8 mouse cellular contexts compared by ENCODE assay signal in genomic region chrX:70161011-70161410, GRCm38 (mm10).
DNase-seq lines count a peak whose midpoint lies in the region; ATAC-seq and TF ChIP-seq lines count a peak whose summit lies in the region.

No protein-coding gene starts in this region.

- H3K9ac ChIP-seq in lung, postnatal 0 days (replicated peaks; ENCODE audit: low read depth) = no peak overlapping the region
- H3K9ac ChIP-seq in embryonic facial prominence, embryonic 14.5 days (ENCODE audit: low read depth, low read length) = no peak overlapping the region

- H3K27ac ChIP-seq in lung, postnatal 0 days (ENCODE audit: low read length) = no peak overlapping the region
- H3K27ac ChIP-seq in embryonic facial prominence, embryonic 14.5 days (replicated peaks; ENCODE audit: low read depth, low read length) = no peak overlapping the region

- H3K4me3 ChIP-seq in lung, postnatal 0 days (ENCODE audit: low read depth, low read length) = no peak overlapping the region
- H3K4me3 ChIP-seq in embryonic facial prominence, embryonic 14.5 days (ENCODE audit: low read depth, low read length) = no peak overlapping the region

- 11% methylated on average over 4 of the region's 4 CpGs for WGBS in lung, postnatal 0 days
- 17% methylated on average over 4 of the region's 4 CpGs for WGBS in embryonic facial prominence, embryonic 14.5 days

- no peak for TF ChIP-seq EP300 in lung, postnatal 0 days (IDR thresholded peaks at IDR 0.05)

- intact Hi-C loops in left cerebral cortex, postnatal 10 days (cut with DNase I) = loop anchor here (10.0 kb wide), 1 partner anchor 1206 kb away; no protein-coding TSS in a partner anchor

- H3K9me3 ChIP-seq in lung, postnatal 0 days (ENCODE audit: low read length) = no peaks in the 10 kb centered on the region
- no peaks in the 10 kb centered on the region for H3K9me3 ChIP-seq in embryonic facial prominence, embryonic 14.5 days (ENCODE audit: control insufficient read depth, low read length)

- no peaks in the 10 kb centered on the region for H3K4me1 ChIP-seq in lung, postnatal 0 days (ENCODE audit: insufficient read depth, low read depth, low read length)
- H3K4me1 ChIP-seq in embryonic facial prominence, embryonic 14.5 days (ENCODE audit: control insufficient read depth, insufficient read depth, low read length) = no peaks in the 10 kb centered on the region

- TF ChIP-seq CTCF in lung, postnatal 0 days (IDR thresholded peaks at IDR 0.05) = peak; percentile 69

- no peak overlapping the region for H3K4me2 ChIP-seq in lung, postnatal 0 days (replicated peaks; ENCODE audit: low read depth, low read length)
- no peak overlapping the region for H3K4me2 ChIP-seq in embryonic facial prominence, embryonic 14.5 days (ENCODE audit: low read depth, low read length)

- ATAC-seq in lung, postnatal 0 days = no peak
- no peak for ATAC-seq in embryonic facial prominence, embryonic 14.5 days (ENCODE audit: low read depth)

- no peaks in the 10 kb centered on the region for H3K27me3 ChIP-seq in lung, postnatal 0 days (replicated peaks; ENCODE audit: insufficient read depth, low read length)
- no peaks in the 10 kb centered on the region for H3K27me3 ChIP-seq in embryonic facial prominence, embryonic 14.5 days (replicated peaks; ENCODE audit: control insufficient read depth, insufficient read depth, low read length)

- peak; percentile 5 to 49 for DNase-seq in adrenal gland, adult (ENCODE audit: inconsistent age in 2 of 2, low spot score in 1 of 2)
- DNase-seq in adrenal gland, adult 8-10 months = no peak
- DNase-seq in lung, postnatal 0 days (ENCODE audit: low spot score) = peak; percentile 36
- no peak for DNase-seq in lung, postnatal 25 days (ENCODE audit: low spot score)
- DNase-seq in embryonic facial prominence, embryonic 14.5 days (ENCODE audit: low spot score) = peak; percentile 30
- peak; percentile 11 to 17 for DNase-seq in left cerebral cortex, postnatal 10 days (ENCODE audit: extremely low spot score in 1 of 2, low spot score in 2 of 2)
- peak; percentile 7 for DNase-seq in right cerebral cortex, postnatal 4 days
- DNase-seq in natural killer cell, adult 2 months (ENCODE audit: low spot score in 2 of 2) = no peak

- no peaks in the 10 kb centered on the region for H3K36me3 ChIP-seq in lung, postnatal 0 days (ENCODE audit: insufficient read depth, low read length)
- no peaks in the 10 kb centered on the region for H3K36me3 ChIP-seq in embryonic facial prominence, embryonic 14.5 days (ENCODE audit: control insufficient read depth, insufficient read depth, low read length)

Comparison
In these comparisons a context has a peak if more than half of its experiments do, and no peak if none do; other contexts are left out.
1. DNase-seq: peak in adrenal gland, adult (2 of 2), lung, postnatal 0 days (single experiment), embryonic facial prominence, embryonic 14.5 days (single experiment), left cerebral cortex, postnatal 10 days (2 of 2) and right cerebral cortex, postnatal 4 days (single experiment); none in adrenal gland, adult 8-10 months (single experiment), lung, postnatal 25 days (single experiment) and natural killer cell, adult 2 months (0 of 2).